Mouse (Mus musculus) megakaryocyte, embryonic 14.5 days (primary cell): ENCODE measurements around the gene Pus7l.

Source experiments
- FLI1 ChIP-seq: IDR thresholded peaks from 2 replicates; pipeline ENCODE4 v1.6.1; 2012; ENCODE audit warnings: low read length, inconsistent platforms, mixed read lengths
- GATA1 ChIP-seq: IDR thresholded peaks from 3 replicates; pipeline ENCODE4 v1.6.1; 2012; ENCODE audit warnings: mixed read lengths, low read length, inconsistent platforms, borderline replicate concordance

GRCm38 (mm10) chr15:94584738-94585137, 41.4 kb upstream of the Pus7l start:
- TF ChIP-seq GATA1, result no peak
- no peak for TF ChIP-seq FLI1
